Mouse (Mus musculus) ovary, postnatal 10 days (tissue): ENCODE data around the gene Gm5771.
"Not testable (repeated sequence)": the region's sequence is repeated elsewhere in the genome, so short reads cannot be mapped to it uniquely, and the experiment has no call there.

Experiments
- DNase-seq: peaks from one replicate; pipeline ENCODE4 v3.0.0; 2022; ENCODE audit warnings: low spot score

Gm5771 gene

DNA sequence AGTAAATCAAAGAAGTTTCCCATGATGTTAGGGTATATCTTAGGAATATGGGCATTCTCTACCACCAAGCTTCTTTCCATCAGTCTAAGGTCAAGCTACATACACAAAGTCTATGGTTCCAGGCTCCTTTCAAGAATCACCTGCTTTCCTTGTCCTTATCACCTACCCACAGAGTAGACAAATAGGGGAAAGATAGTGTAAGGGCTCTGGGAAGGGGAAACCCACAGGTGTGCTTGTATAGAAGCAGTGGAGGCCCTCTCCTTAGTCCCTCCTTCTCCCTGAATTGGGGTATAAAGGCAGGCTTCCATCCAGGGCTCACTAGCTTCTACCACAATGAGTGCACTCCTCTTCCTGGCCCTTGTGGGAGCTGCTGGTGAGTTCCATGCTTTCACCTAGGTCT lies at the start of gene Gm5771:
TSS of gene Gm5771 (plus strand) at position 301 of the 400 bp plus-strand sequence.
- DNase-seq, result not testable (repeated sequence)

DNA sequence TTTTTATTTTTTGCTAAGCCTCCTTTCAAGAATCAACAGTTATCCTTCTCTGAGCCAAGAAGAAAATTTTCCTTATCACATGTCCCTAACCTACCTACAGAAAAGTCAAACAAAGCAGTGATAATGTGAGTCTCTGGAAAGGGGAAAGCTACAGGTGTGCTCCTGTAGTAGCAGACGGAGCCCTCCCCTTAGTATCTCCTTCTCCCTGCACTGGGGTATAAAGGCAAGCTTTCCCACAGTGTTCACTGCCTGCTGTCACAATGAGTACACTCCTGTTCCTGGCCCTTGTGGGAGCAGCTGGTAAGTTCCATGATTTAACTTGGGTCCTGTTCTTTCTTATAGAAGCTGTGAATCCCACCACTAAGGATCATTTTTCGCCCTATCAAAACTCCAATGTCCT lies 38.2 kb upstream of the Gm5771 start, which contains the start of gene Try10:
TSS of gene Try10 (plus strand) at position 174 of the 400 bp plus-strand sequence.
- DNase-seq, result no peak

GRCm38 (mm10) chr6:41373772-41374171 lies 18.4 kb upstream of the Gm5771 start:
- DNase-seq, result not testable (repeated sequence)

DNA sequence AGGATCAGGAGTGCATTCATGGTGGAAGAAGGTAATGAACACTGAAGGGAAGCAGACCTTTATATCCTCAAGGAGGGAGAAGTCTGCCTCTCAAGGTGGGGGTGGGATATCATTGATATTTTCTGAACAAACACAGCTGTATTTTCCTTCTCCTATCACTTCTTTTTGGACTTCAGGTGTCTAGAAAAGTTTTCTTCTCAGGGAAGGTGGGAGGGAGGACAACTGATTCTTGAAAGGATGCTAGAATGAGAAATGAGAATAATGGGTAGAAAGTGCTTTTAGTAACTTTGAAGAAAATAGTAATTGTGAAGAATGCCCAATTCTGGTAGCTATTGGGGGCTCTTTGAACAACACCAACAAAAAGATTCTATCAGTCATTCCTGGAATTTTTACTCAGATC lies 14.6 kb upstream of the Gm5771 start, which contains the start of gene Prss3:
TSS of gene Prss3 (minus strand) at position 101 of the 400 bp plus-strand sequence.
- DNase-seq, result not testable (repeated sequence)

DNA sequence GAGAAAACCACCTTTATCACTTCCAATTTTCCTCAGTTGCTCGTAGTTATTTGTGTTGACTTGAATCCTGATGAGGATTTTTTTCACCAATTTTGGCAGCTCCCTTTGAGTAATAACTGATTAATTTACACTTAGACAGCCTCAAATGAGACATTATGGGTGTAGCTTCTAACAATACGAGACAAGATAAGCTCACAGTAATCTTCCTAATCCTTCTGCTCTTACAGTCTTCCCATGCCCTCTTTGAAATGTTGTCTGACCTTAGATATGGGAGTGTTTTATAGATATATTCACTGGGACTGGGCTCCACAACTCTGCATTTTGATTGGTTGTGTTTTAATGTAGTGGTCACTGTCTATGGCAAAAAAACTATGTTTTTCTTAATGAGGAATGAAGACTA lies 5.4 kb upstream of the Gm5771 start:
- DNase-seq, result no peak

DNA sequence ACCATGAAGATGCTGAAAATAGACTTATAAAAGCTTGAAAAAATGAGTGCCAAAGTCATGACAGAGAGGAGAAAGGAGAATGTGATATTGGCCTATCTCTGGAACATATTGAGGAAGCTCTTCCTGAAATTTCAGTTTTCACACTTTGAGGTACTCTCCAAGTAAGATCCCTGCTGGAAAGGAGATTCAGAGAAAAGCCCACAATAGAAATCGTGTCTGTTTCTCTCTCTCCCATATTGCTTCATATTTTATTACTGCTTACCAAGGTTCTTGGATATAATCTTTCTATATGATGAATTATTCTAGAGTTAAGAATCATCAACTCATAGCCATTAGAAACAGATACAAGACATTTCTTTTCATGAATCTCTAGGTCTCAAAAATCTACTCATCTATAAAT lies 516 bp upstream of the Gm5771 start:
- not testable (repeated sequence) for DNase-seq

GRCm38 (mm10) chr6:41442261-41442660 lies 50.1 kb downstream of the Gm5771 start:
- not testable (repeated sequence) for DNase-seq

DNA sequence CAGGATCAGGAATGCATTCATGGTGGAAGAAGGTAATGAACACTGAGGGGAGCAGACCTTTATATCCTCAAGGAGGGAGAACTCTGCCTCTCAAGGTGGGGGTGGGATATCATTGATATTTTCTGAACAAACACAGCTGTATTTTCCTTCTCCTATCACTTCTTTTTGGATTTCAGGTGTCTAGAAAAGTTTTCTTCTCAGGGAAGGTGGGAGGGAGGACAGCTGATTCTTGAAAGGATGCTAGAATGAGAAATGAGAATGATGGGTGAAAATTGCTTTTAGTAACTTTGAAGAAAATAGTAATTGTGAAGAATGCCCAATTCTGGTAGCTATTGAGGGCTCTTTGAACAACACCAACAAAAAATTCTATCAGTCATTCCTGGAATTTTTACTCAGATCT lies 53.9 kb downstream of the Gm5771 start, which contains the start of gene Gm10334:
TSS of gene Gm10334 (minus strand) at position 101 of the 400 bp plus-strand sequence.
- DNase-seq, result not testable (repeated sequence)
